Mouse (Mus musculus): ENCODE measurements around the gene Ndufa11.

DNA sequence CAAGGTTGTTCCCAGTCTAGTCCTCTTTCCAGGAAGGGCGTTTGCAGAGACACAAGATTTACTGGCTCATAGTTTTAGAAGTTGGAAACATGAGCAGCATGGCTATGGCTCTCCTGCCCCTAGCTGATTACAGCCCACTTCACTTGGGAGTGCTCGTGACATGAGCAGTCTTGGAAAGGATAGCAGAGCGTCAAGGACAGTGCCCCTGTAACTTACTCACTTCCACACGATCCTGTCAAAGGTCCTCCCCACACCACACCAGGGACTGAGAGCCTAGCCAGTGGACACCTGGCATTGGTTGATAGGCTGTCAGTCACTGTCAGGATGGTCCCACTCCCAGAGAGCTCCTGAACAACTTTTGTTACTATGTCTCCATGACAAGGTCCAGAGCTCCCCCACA, 14.5 kb upstream of the Ndufa11 start:
- TF ChIP-seq EP300 (IDR thresholded peaks at IDR 0.05; ENCODE audit: insufficient read depth, low read depth, low read length) (peak; percentile 54; the same call in 1 of the 2 replicates), CTCF (IDR thresholded peaks at IDR 0.05) (no peak), POLR2A (IDR thresholded peaks at IDR 0.05; ENCODE audit: insufficient read depth, low read depth, low read length) (no peak)
